Mouse (Mus musculus): ENCODE results near the gene Elovl1.

Elovl1 gene

GRCm38 (mm10) chr4:118429215-118429895, 1.5 kb downstream of the Elovl1 start:
- no peak for DNase-seq

GRCm38 (mm10) chr4:118432332-118432731, 4.4 kb downstream of the Elovl1 start:
- DNase-seq = no peak

- peak; percentile 91 for DNase-seq
Observed at GRCm38 (mm10) chr4:118436820-118437603, 9.1 kb downstream of the Elovl1 start, which contains the start of gene Cdc20. TSS of gene Cdc20 (minus strand) at chr4:118437352.

GRCm38 (mm10) chr4:118437829-118438253, 9.9 kb downstream of the Elovl1 start:
- peak; percentile 22 to 28 for DNase-seq

GRCm38 (mm10) chr4:118445088-118445487, 17.2 kb downstream of the Elovl1 start:
- DNase-seq = no peak

- peak; percentile 42 to 44 for DNase-seq
Observed at GRCm38 (mm10) chr4:118445781-118446414, 18.0 kb downstream of the Elovl1 start.

GRCm38 (mm10) chr4:118446415-118447153, 18.7 kb downstream of the Elovl1 start:
- DNase-seq = no peak

- DNase-seq = no peak
Observed at GRCm38 (mm10) chr4:118457345-118457975, 29.6 kb downstream of the Elovl1 start, which contains the start of gene Mpl. TSS of gene Mpl (minus strand) at chr4:118457513.

GRCm38 (mm10) chr4:118464956-118465355, 37.1 kb downstream of the Elovl1 start:
- no peak for DNase-seq

- DNase-seq = no peak
Observed at GRCm38 (mm10) chr4:118465697-118466163, 37.8 kb downstream of the Elovl1 start.

GRCm38 (mm10) chr4:118471281-118471680, 43.4 kb downstream of the Elovl1 start:
- no peak for DNase-seq

GRCm38 (mm10) chr4:118472687-118473086, 44.8 kb downstream of the Elovl1 start:
- DNase-seq = no peak

- no peak for DNase-seq
Observed at GRCm38 (mm10) chr4:118476773-118477530, 49.1 kb downstream of the Elovl1 start.
